Mouse (Mus musculus) heart, embryonic 16.5 days (tissue): ENCODE measurements at regions not wholly inside any gene's neighbourhood (a gene's known extent, or its start where the extent isn't known, plus 50 kb on each side); places are given as distances from the start of the nearest gene placed in this dataset.
"Not testable (repeated sequence)": the region's sequence is repeated elsewhere in the genome, so short reads cannot be mapped to it uniquely, and the experiment has no call there.

Experiments
- ATAC-seq: fragments of 200-750 bp; cut with Nextera tagmentation; replicated peaks from 2 replicates; pipeline ENCODE4 v1.8.0; 2017; ENCODE audit warnings: moderate number of reproducible peaks; ENCODE audit not compliant: insufficient read depth, low FRiP score; ENCODE audit errors: extremely low read depth
- H3K27ac ChIP-seq: fragments of 300-500 bp; sonication (generic); 2 replicates; pipeline ENCODE4 v1.5.1; 2014; ENCODE audit warnings: mild to moderate bottlenecking, low read length, control low read depth, moderate library complexity
- H3K27me3 ChIP-seq: fragments of 300-500 bp; sonication (generic); 2 replicates; pipeline ENCODE4 v1.6.1; 2014; ENCODE audit warnings: low read length, mixed read lengths; ENCODE audit not compliant: control insufficient read depth, insufficient read depth
- H3K36me3 ChIP-seq: fragments of 300-500 bp; sonication (generic); 2 replicates; pipeline ENCODE4 v1.6.1; 2014; ENCODE audit not compliant: control insufficient read depth, insufficient read depth
- H3K4me1 ChIP-seq: fragments of 300-500 bp; sonication (generic); 2 replicates; pipeline ENCODE4 v1.6.1; 2014; ENCODE audit warnings: low read length, mixed read lengths; ENCODE audit not compliant: control insufficient read depth, insufficient read depth
- H3K4me2 ChIP-seq: fragments of 300-500 bp; sonication (generic); 2 replicates; pipeline ENCODE4 v1.6.1; 2014; ENCODE audit warnings: low read depth, mild to moderate bottlenecking, control low read depth, low read length
- H3K4me3 ChIP-seq: fragments of 300-500 bp; sonication (generic); 2 replicates; pipeline ENCODE4 v1.5.1; 2014; ENCODE audit warnings: mild to moderate bottlenecking, control low read depth, low read length
- H3K9ac ChIP-seq: fragments of 300-500 bp; sonication (generic); 2 replicates; pipeline ENCODE4 v1.6.1; 2014; ENCODE audit warnings: low read length, control low read depth
- H3K9me3 ChIP-seq: fragments of 300-500 bp; sonication (generic); replicated peaks from 2 replicates; pipeline ENCODE4 v1.6.1; 2016; ENCODE audit warnings: low read length; ENCODE audit not compliant: control insufficient read depth
- WGBS: fragments of 180-500 bp; shearing (Covaris S2); extraction: QIAGEN DNeasy Blood & Tissue Kit; methylation state at CpG from one replicate; pipeline ENCODE4 v1.1.7; 2014; 5-methylcytosine and 5-hydroxymethylcytosine counted together

DNA sequence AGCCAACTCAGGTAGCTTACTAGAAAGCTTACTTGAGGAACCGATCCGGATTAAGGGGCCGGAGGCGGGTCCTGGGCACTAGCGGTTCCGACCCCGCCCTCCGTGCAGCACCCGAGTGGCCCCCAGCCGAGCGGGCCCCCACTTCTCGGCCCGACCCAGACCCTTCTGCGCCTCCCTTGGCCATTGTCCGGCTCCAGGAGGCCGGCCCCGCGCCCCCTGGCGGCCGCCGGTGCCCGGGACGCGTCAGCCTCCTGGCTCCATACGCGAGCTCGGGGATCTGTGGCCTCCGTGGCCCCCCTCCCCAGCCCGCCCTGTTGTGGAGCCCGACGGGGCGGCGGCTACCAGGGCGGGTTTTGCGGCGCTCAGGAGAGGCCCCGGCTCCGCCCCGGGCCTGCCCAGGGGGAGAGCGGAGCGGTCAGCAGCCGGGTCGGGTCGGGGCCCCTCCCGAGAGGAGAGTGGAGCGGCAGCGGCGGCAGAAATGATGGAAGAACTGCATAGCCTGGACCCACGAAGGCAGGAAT, 94.3 kb upstream of the Zfp986 start:
- not testable (repeated sequence) for H3K36me3 ChIP-seq, H3K9me3 ChIP-seq, H3K27ac ChIP-seq, H3K9ac ChIP-seq, H3K27me3 ChIP-seq, H3K4me1 ChIP-seq
- Histone ChIP-seq H3K4me3 (peak overlapping the region; percentile 33), H3K4me2 (peak overlapping the region; percentile 57)
- WGBS = 2% methylated on average over 39 of the region's 49 CpGs
- peak; percentile 83 for ATAC-seq

DNA sequence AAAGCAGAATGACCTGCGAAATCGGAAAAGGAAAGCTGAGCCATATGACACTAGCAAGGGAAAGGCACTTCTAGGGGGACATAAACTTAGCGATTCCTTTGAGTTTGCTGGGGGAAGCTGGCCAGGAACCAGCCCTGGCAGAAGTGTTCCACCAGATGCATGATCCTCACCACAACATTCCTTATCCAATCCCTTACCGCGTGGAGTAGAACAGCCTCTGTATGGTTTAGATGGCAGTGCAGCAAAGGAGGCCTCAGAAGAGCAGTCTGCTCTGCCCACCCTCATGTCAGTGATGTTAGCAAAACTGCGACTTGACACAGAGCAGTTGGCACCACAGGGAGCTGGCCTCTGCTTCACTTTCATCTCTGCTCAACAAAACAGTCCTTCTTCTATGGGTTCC, 93.7 kb upstream of the Zfp986 start:
- H3K4me3 ChIP-seq, H3K27ac ChIP-seq, H3K9ac ChIP-seq, ATAC-seq, H3K9me3 ChIP-seq, H3K4me1 ChIP-seq, H3K36me3 ChIP-seq, H3K4me2 ChIP-seq, H3K27me3 ChIP-seq: not testable (repeated sequence)
- 0% methylated on average over 1 of the region's 6 CpGs for WGBS

DNA sequence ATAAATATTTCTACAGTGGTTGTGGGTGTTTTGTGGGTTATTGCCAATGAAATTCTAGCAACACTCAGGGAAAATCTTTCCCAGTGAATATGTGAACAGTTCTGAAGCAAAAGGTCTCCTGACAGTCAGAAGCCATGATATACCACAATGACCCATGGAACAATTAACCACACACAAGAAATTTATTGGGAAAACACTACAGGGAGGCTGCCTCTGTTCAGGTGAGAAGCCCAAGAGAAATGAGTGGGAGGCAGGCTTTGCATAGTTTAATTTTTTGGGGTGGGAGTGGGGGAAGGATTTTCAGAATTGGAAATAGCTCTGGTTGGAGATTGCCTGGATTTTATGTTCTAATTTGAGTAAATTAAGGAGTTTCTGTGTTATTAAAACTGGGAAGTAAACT, 92.1 kb upstream of the Zfp986 start:
- H3K4me2 ChIP-seq, H3K36me3 ChIP-seq, H3K9me3 ChIP-seq, H3K27me3 ChIP-seq, H3K9ac ChIP-seq, H3K4me1 ChIP-seq, ATAC-seq, H3K27ac ChIP-seq, H3K4me3 ChIP-seq: not testable (repeated sequence)

DNA sequence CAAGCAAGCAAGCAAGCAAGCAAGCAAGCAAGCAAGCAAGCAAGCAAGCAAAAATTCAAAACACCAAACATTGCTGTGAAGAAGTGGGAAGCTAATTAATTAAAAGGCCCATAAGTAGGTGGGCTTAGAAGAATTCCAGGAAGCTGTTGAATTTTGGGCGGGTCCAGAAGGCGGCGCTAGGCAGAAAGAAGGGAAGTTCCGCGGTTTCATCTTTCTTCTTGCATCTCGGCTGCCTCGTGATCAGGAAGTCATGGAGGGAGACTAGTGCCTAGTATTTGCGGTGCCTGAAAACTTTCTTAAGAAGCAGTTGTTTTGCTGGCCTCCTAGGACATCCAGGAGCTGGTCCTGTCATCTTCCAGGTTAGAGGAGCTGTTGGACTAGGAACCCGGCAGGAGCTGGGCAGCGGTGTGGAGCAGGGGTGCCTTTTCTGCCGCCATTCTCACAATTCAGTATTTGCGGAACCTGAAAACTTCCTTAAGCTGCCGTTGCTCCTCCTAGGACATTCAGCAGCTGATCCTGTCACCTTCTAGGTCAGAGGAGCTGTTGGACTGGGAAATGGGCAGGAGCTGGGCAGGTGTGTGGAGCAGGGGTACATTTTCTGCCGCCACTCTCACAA, 87.2 kb upstream of the Zfp986 start:
- not testable (repeated sequence) for ATAC-seq, H3K9me3 ChIP-seq, H3K27me3 ChIP-seq, H3K4me2 ChIP-seq, H3K27ac ChIP-seq, H3K4me1 ChIP-seq, H3K9ac ChIP-seq, H3K36me3 ChIP-seq, H3K4me3 ChIP-seq
- WGBS = no CpG with 5 or more reads among the region's 14 CpGs

DNA sequence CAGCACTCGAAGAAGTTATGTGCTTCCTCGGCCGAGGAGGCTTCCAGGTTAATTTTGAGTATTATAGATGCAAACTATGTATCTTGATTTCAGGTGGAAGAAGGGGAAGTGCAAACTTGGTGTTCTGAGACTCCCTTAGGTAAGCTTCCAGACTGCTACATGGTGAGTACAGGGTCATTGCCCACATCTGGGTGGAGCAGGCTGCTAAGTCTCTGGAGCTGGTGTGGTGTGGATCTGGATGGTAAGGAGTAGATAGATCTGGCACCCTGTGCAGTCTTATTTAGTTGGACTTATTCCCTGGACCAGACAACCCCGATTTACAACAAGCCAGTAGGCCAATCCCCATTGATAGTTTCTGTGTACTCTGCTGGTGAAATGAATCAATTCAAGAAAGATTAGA, 53.9 kb upstream of the Zfp986 start:
- not testable (repeated sequence) for H3K36me3 ChIP-seq, H3K4me2 ChIP-seq, H3K4me3 ChIP-seq, ATAC-seq, H3K27me3 ChIP-seq, H3K9ac ChIP-seq, H3K27ac ChIP-seq, H3K9me3 ChIP-seq, H3K4me1 ChIP-seq
- no CpG with 5 or more reads among the region's 4 CpGs for WGBS
